Comparison of ENCODE assay signal across 9 mouse cellular contexts in the genomic region with DNA sequence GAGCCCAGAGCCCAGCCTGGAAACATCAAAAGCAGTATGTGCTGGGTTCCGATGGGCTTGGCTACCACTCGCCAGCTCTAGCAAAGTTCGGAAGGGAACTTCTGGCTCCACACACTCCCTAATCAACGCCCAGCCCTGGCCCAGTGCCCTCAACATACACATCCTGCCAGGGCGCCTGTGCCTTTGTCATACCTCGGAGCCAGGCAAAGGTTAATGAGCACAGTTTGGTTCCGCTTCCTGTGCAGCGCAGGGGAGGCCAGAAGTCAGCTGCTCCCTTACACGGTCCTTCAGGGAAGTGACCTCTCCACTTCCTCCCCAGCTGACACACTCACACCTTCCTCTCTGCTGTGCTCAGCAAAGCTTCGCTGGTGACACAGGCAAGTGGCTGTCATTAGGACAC. TPM values are rescaled to one million over a fixed set of nuclear protein-coding genes. Genes with fewer than 3 reads are reported as not detected.
DNase-seq lines count a peak whose midpoint lies in the region; ATAC-seq and TF ChIP-seq lines count a peak whose summit lies in the region.
"Had no signal": no experiment of that assay in that cellular context is flagged by ENCODE, and none has a peak within 500 bp of the region (broad histone marks: within the 10 kb centered on the region; RNA-seq: fewer than 3 reads in every experiment).

No protein-coding gene starts in this region.

- no peak for TF ChIP-seq CTCF in intestine, postnatal 0 days (IDR thresholded peaks at IDR 0.05; ENCODE audit: low read depth)
- peak; percentile 1; the same call in 1 of the 2 replicates for TF ChIP-seq CTCF in lung, postnatal 0 days (IDR thresholded peaks at IDR 0.05)
- no peak for TF ChIP-seq CTCF in stomach, postnatal 0 days (IDR thresholded peaks at IDR 0.05; ENCODE audit: low read depth)

- ATAC-seq in erythroblast, adult 5-6 weeks (replicated peaks; ENCODE audit: low FRiP score, poor library complexity, severe bottlenecking): peak; percentile 56
- ATAC-seq in intestine, postnatal 0 days: peak; percentile 82
- ATAC-seq in lung, postnatal 0 days: peak; percentile 89
- peak; percentile 89 for ATAC-seq in stomach, postnatal 0 days (ENCODE audit: low FRiP score, low TSS enrichment)
- ATAC-seq in hindbrain, embryonic 13.5 days (ENCODE audit: low FRiP score): no peak

- intact Hi-C loops in left cerebral cortex, postnatal 14 days (cut with DNase I): no loop called here

- no peak overlapping the region; the same call in 1 of the 2 replicates for H3K4me2 ChIP-seq in intestine, postnatal 0 days (replicated peaks; ENCODE audit: low read depth)
- H3K4me2 ChIP-seq in lung, postnatal 0 days (replicated peaks; ENCODE audit: low read depth, low read length): no peak overlapping the region
- H3K4me2 ChIP-seq in stomach, postnatal 0 days (replicated peaks; ENCODE audit: low read depth): no peak overlapping the region
- H3K4me2 ChIP-seq in hindbrain, embryonic 13.5 days: no peak overlapping the region
- H3K4me2 ChIP-seq: limb, embryonic 13.5 days had no signal

- H3K9ac ChIP-seq in intestine, postnatal 0 days (ENCODE audit: low read depth, low read length): no peak overlapping the region
- no peak overlapping the region for H3K9ac ChIP-seq in lung, postnatal 0 days (replicated peaks; ENCODE audit: low read depth)
- H3K9ac ChIP-seq in stomach, postnatal 0 days (ENCODE audit: low read length): no peak overlapping the region
- H3K9ac ChIP-seq in hindbrain, embryonic 13.5 days: no peak overlapping the region
- H3K9ac ChIP-seq: limb, embryonic 13.5 days had no signal

- peak; percentile 19 to 50 for DNase-seq in left cerebral cortex, postnatal 14 days (ENCODE audit: low spot score in 2 of 2)
- no peak for DNase-seq in left cerebral cortex, adult 11 months (ENCODE audit: low spot score)
- peak; percentile 86 for DNase-seq in lung, postnatal 0 days (ENCODE audit: low spot score)
- peak; percentile 82 for DNase-seq in stomach, postnatal 0 days (ENCODE audit: low spot score)
- DNase-seq in layer of hippocampus, postnatal 25 days (ENCODE audit: extremely low spot score in 1 of 2, low spot score in 1 of 2): no peak

- no peaks in the 10 kb centered on the region for H3K9me3 ChIP-seq in intestine, postnatal 0 days (ENCODE audit: control insufficient read depth)
- no peaks in the 10 kb centered on the region for H3K9me3 ChIP-seq in lung, postnatal 0 days (ENCODE audit: low read length)
- no peaks in the 10 kb centered on the region for H3K9me3 ChIP-seq in stomach, postnatal 0 days (ENCODE audit: control insufficient read depth, low read length)
- H3K9me3 ChIP-seq in hindbrain, embryonic 13.5 days: no peaks in the 10 kb centered on the region
- H3K9me3 ChIP-seq: limb, embryonic 13.5 days had no signal

- H3K36me3 ChIP-seq in intestine, postnatal 0 days (ENCODE audit: control insufficient read depth, insufficient read depth): no peaks in the 10 kb centered on the region; the same call in 1 of the 2 replicates
- no peaks in the 10 kb centered on the region for H3K36me3 ChIP-seq in lung, postnatal 0 days (ENCODE audit: insufficient read depth, low read length)
- no peaks in the 10 kb centered on the region for H3K36me3 ChIP-seq in stomach, postnatal 0 days (ENCODE audit: control insufficient read depth, insufficient read depth, low read length)
- no peaks in the 10 kb centered on the region for H3K36me3 ChIP-seq in hindbrain, embryonic 13.5 days
- H3K36me3 ChIP-seq: limb, embryonic 13.5 days had no signal

- no peaks in the 10 kb centered on the region for H3K27me3 ChIP-seq in intestine, postnatal 0 days (replicated peaks; ENCODE audit: control insufficient read depth, insufficient read depth, low read length)
- H3K27me3 ChIP-seq in lung, postnatal 0 days (replicated peaks; ENCODE audit: insufficient read depth, low read length): no peaks in the 10 kb centered on the region
- no peaks in the 10 kb centered on the region for H3K27me3 ChIP-seq in stomach, postnatal 0 days (ENCODE audit: control insufficient read depth, insufficient read depth, low read length)
- H3K27me3 ChIP-seq in hindbrain, embryonic 13.5 days: no peaks in the 10 kb centered on the region
- H3K27me3 ChIP-seq: limb, embryonic 13.5 days had no signal

- peak overlapping the region; percentile 73 for H3K27ac ChIP-seq in intestine, postnatal 0 days (ENCODE audit: low read depth, low read length)
- peak overlapping the region; percentile 29; the same call in 1 of the 2 replicates for H3K27ac ChIP-seq in lung, postnatal 0 days (ENCODE audit: low read length)
- peak overlapping the region; percentile 53; the same call in 1 of the 2 replicates for H3K27ac ChIP-seq in stomach, postnatal 0 days (replicated peaks)
- H3K27ac ChIP-seq in hindbrain, embryonic 13.5 days: no peak overlapping the region
- H3K27ac ChIP-seq: limb, embryonic 13.5 days had no signal

- 28% methylated on average over 10 of the region's 10 CpGs for WGBS in intestine, postnatal 0 days
- WGBS in lung, postnatal 0 days: 17% methylated on average over 10 of the region's 10 CpGs
- WGBS in stomach, postnatal 0 days: 39% methylated on average over 10 of the region's 10 CpGs
- 44% methylated on average over 10 of the region's 10 CpGs for WGBS in hindbrain, embryonic 13.5 days

- H3K4me1 ChIP-seq in intestine, postnatal 0 days (replicated peaks; ENCODE audit: control insufficient read depth, insufficient read depth, low read length): peaks cover 25% of the 10 kb centered on the region
- peaks cover 23% of the 10 kb centered on the region; the same call in 1 of the 2 replicates for H3K4me1 ChIP-seq in lung, postnatal 0 days (ENCODE audit: insufficient read depth, low read depth, low read length)
- H3K4me1 ChIP-seq in stomach, postnatal 0 days (replicated peaks; ENCODE audit: control insufficient read depth, insufficient read depth): peaks cover 13% of the 10 kb centered on the region; the same call in 1 of the 2 replicates
- peaks cover 25% of the 10 kb centered on the region for H3K4me1 ChIP-seq in hindbrain, embryonic 13.5 days (replicated peaks)

- peak; percentile 72 for TF ChIP-seq EP300 in lung, postnatal 0 days (IDR thresholded peaks at IDR 0.05)
- no peak for TF ChIP-seq EP300 in stomach, postnatal 0 days (optimal IDR thresholded peaks at IDR 0.05)

- H3K4me3 ChIP-seq in intestine, postnatal 0 days (ENCODE audit: low read depth, low read length): no peak overlapping the region
- no peak overlapping the region for H3K4me3 ChIP-seq in lung, postnatal 0 days (ENCODE audit: low read depth, low read length)
- no peak overlapping the region for H3K4me3 ChIP-seq in stomach, postnatal 0 days (ENCODE audit: low read depth, low read length)
- H3K4me3 ChIP-seq in hindbrain, embryonic 13.5 days: no peak overlapping the region
- H3K4me3 ChIP-seq: limb, embryonic 13.5 days had no signal

RNA-seq across cellular contexts. Expression of a gene that starts 31.9 kb away (rescaled TPM):
- 10 to 100 TPM; 30.9 TPM for total RNA-seq in left cerebral cortex, postnatal 14 days (2021)
- 0.19 and 1.5 TPM in 2 replicates for total RNA-seq in erythroblast, adult 5-6 weeks (2015; ENCODE audit: low replicate concordance)
- 1.1 and 1.4 TPM in 2 replicates for total RNA-seq in erythroblast, adult 5-6 weeks (2017; ENCODE audit: low replicate concordance)
- polyA plus RNA-seq in intestine, postnatal 0 days (2015; fragmentation: Nextera tagmentation; extraction: Ambion mirVana): 2.2 and 2.4 TPM in 2 replicates
- 5.6 and 6.4 TPM in 2 replicates for polyA plus RNA-seq in lung, postnatal 0 days (2015; fragmentation: Nextera tagmentation; extraction: Ambion mirVana)
- 3.7 and 4.3 TPM in 2 replicates for polyA plus RNA-seq in stomach, postnatal 0 days (2015; fragmentation: Nextera tagmentation; extraction: Ambion mirVana)
- polyA plus RNA-seq in hindbrain, embryonic 13.5 days (2015; fragmentation: Nextera tagmentation; extraction: Ambion mirVana): 2.1 and 2.5 TPM in 2 replicates
- 10 to 100 TPM; 31.9 to 36.9 TPM for total RNA-seq in layer of hippocampus, postnatal 25 days (2021)

Comparison
In these comparisons a context has a peak if more than half of its experiments do, and no peak if none do; other contexts are left out.
1. DNase-seq: peak in left cerebral cortex, postnatal 14 days (2 of 2), lung, postnatal 0 days (single experiment) and stomach, postnatal 0 days (single experiment); none in left cerebral cortex, adult 11 months (single experiment) and layer of hippocampus, postnatal 25 days (0 of 2).